Mouse (Mus musculus): ENCODE measurements around the gene Pan3. TPM values are rescaled to one million over a fixed set of nuclear protein-coding genes. Genes with fewer than 3 reads are reported as not detected.

The Pan3 gene
- polyA plus RNA-seq, 1 experiment from 2014 or later, result 88.9 TPM

GRCm38 (mm10) chr5:147564140-147564590 is 134.2 kb downstream of the Pan3 start:
- Histone ChIP-seq H3K27me3 (ENCODE audit: control insufficient read depth, insufficient read depth, low read length) (no peaks in the 10 kb centered on the region), H3K4me2 (replicated peaks; ENCODE audit: low read depth, low read length) (peak overlapping the region; percentile 40), H3K4me3 (ENCODE audit: low read length) (peak overlapping the region; percentile 10; the same call in 1 of the 2 replicates), H3K36me3 (ENCODE audit: control insufficient read depth, insufficient read depth, low read length) (no peaks in the 10 kb centered on the region), H3K27ac (ENCODE audit: low read depth, low read length) (no peak overlapping the region), H3K9ac (ENCODE audit: low read depth, low read length) (no peak overlapping the region), H3K4me1 (ENCODE audit: control insufficient read depth, insufficient read depth, low read length) (no peaks in the 10 kb centered on the region), H3K9me3 (ENCODE audit: control insufficient read depth, low read length) (no peaks in the 10 kb centered on the region)
- ATAC-seq (ENCODE audit: low FRiP score, low TSS enrichment), result peak; percentile 45
- WGBS, result 28% methylated on average over 16 of the region's 16 CpGs

DNA sequence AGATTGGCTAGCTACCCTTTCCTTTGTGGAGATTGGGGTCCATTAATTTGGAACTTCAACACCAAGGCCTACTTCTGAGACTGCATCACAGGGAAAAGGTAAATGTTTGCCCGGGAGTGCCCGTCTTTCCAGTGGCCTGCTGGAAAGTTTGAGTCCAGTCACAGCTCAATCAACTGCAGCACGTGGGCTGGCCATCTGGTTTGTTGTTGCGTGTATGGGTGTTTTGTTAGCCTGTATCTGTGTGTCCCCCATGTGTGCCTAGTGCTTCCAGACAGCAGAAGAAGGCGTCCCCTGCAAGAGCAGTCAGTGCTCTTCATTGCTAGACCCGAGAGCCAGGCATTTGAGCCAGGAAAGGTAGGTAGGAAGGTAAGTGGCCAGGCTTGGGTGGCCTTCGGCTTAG is 135.5 kb downstream of the Pan3 start:
- no peak overlapping the region for H3K4me2 ChIP-seq (replicated peaks; ENCODE audit: low read depth, low read length)
- H3K9me3 ChIP-seq (ENCODE audit: control insufficient read depth, low read length), result no peaks in the 10 kb centered on the region
- no peaks in the 10 kb centered on the region for H3K36me3 ChIP-seq (ENCODE audit: control insufficient read depth, insufficient read depth, low read length)
- no peak overlapping the region for H3K27ac ChIP-seq (ENCODE audit: low read depth, low read length)
- no peak overlapping the region for H3K4me3 ChIP-seq (ENCODE audit: low read length)
- H3K9ac ChIP-seq (ENCODE audit: low read depth, low read length), result no peak overlapping the region
- H3K4me1 ChIP-seq (ENCODE audit: control insufficient read depth, insufficient read depth, low read length), result no peaks in the 10 kb centered on the region
- WGBS, result 87% methylated on average over 7 of the region's 7 CpGs
- ATAC-seq (ENCODE audit: low FRiP score, low TSS enrichment), result no peak
- no peaks in the 10 kb centered on the region for H3K27me3 ChIP-seq (ENCODE audit: control insufficient read depth, insufficient read depth, low read length)

GRCm38 (mm10) chr5:147566335-147566734 is 136.4 kb downstream of the Pan3 start:
- no peak overlapping the region for H3K4me3 ChIP-seq (ENCODE audit: low read length)
- H3K4me1 ChIP-seq (ENCODE audit: control insufficient read depth, insufficient read depth, low read length), result no peaks in the 10 kb centered on the region
- WGBS, result 74% methylated on average over 7 of the region's 7 CpGs
- no peak for ATAC-seq (ENCODE audit: low FRiP score, low TSS enrichment)
- no peak overlapping the region for H3K9ac ChIP-seq (ENCODE audit: low read depth, low read length)
- H3K27me3 ChIP-seq (ENCODE audit: control insufficient read depth, insufficient read depth, low read length), result no peaks in the 10 kb centered on the region
- no peak overlapping the region for H3K27ac ChIP-seq (ENCODE audit: low read depth, low read length)
- no peaks in the 10 kb centered on the region for H3K9me3 ChIP-seq (ENCODE audit: control insufficient read depth, low read length)
- no peak overlapping the region for H3K4me2 ChIP-seq (replicated peaks; ENCODE audit: low read depth, low read length)
- no peaks in the 10 kb centered on the region for H3K36me3 ChIP-seq (ENCODE audit: control insufficient read depth, insufficient read depth, low read length)

DNA sequence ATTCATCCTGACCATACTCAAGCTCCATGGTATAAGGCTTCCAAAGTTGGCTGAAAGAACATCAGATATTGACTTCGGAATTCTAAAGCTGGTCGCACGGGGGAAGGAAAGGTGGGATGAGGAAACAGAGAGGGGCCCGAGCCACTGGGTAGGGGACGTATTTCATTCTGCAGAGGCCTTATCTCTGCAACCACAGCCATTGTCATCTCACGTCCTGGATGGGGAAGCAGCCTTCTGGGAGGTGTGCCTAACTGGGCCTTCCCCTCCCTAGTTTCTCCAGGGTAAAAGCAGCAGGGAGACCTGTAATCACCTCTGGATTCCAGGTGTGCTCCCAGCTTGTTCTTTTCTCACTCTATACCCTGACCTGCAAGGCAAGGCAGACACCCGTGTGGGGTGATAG is 142.7 kb downstream of the Pan3 start:
- H3K4me1 ChIP-seq (ENCODE audit: control insufficient read depth, insufficient read depth, low read length), result no peaks in the 10 kb centered on the region
- no peaks in the 10 kb centered on the region for H3K36me3 ChIP-seq (ENCODE audit: control insufficient read depth, insufficient read depth, low read length)
- H3K9ac ChIP-seq (ENCODE audit: low read depth, low read length), result no peak overlapping the region
- no peaks in the 10 kb centered on the region for H3K27me3 ChIP-seq (ENCODE audit: control insufficient read depth, insufficient read depth, low read length)
- H3K4me3 ChIP-seq (ENCODE audit: low read length), result no peak overlapping the region
- H3K27ac ChIP-seq (ENCODE audit: low read depth, low read length), result no peak overlapping the region
- no peak overlapping the region for H3K4me2 ChIP-seq (replicated peaks; ENCODE audit: low read depth, low read length)
- WGBS, result 90% methylated on average over 7 of the region's 7 CpGs
- no peak for ATAC-seq (ENCODE audit: low FRiP score, low TSS enrichment)
- no peaks in the 10 kb centered on the region for H3K9me3 ChIP-seq (ENCODE audit: control insufficient read depth, low read length)

DNA sequence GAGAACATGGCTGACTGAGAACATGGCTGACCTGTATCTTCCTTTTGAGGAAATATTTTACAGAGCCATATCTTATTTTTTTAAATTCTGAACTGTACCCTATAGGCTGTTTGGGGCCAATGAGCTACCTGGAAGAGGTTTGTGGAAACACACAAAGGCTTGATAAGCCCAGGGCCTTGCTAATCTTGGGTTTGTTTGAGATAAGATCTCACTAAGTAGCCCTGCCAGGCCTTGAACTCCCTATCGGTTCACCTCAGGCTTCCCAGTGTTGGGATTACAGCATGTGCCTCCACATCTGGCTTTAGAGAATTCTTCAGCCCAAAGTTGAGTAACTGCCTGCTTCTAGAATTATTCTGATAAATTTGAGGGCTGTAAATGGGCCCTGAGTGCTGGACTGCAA is 143.6 kb downstream of the Pan3 start:
- Histone ChIP-seq H3K27me3 (ENCODE audit: control insufficient read depth, insufficient read depth, low read length) (no peaks in the 10 kb centered on the region), H3K9me3 (ENCODE audit: control insufficient read depth, low read length) (no peaks in the 10 kb centered on the region), H3K4me3 (ENCODE audit: low read length) (no peak overlapping the region), H3K4me1 (ENCODE audit: control insufficient read depth, insufficient read depth, low read length) (no peaks in the 10 kb centered on the region), H3K36me3 (ENCODE audit: control insufficient read depth, insufficient read depth, low read length) (no peaks in the 10 kb centered on the region), H3K9ac (ENCODE audit: low read depth, low read length) (no peak overlapping the region), H3K27ac (ENCODE audit: low read depth, low read length) (no peak overlapping the region), H3K4me2 (replicated peaks; ENCODE audit: low read depth, low read length) (no peak overlapping the region)
- 87% methylated on average over 1 of the region's 1 CpGs for WGBS
- ATAC-seq (ENCODE audit: low FRiP score, low TSS enrichment), result no peak

DNA sequence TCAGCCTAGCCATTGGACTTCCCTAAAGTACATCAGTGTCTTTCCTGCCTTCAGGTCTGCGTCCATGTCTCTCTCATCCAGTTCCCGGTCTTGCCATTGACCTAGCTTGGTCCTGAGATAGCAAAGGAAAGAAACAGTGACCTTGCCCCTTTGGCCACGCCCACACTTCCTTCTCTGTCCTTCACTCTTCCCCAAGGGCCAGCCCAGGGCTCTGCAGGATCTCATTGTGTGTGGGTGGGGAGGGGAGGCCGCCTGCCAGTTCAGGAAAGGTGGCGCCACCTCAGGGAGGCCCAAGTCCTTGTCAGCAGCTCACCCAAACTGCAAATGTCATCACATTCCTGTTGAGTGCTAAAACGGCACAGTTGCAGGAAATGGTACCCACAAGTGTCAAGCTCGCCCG is 144.6 kb downstream of the Pan3 start:
- Histone ChIP-seq H3K4me3 (ENCODE audit: low read length) (no peak overlapping the region), H3K36me3 (ENCODE audit: control insufficient read depth, insufficient read depth, low read length) (no peaks in the 10 kb centered on the region), H3K27ac (ENCODE audit: low read depth, low read length) (no peak overlapping the region), H3K9me3 (ENCODE audit: control insufficient read depth, low read length) (no peaks in the 10 kb centered on the region), H3K4me1 (ENCODE audit: control insufficient read depth, insufficient read depth, low read length) (no peaks in the 10 kb centered on the region), H3K4me2 (replicated peaks; ENCODE audit: low read depth, low read length) (no peak overlapping the region), H3K9ac (ENCODE audit: low read depth, low read length) (no peak overlapping the region), H3K27me3 (ENCODE audit: control insufficient read depth, insufficient read depth, low read length) (no peaks in the 10 kb centered on the region)
- ATAC-seq (ENCODE audit: low FRiP score, low TSS enrichment), result 0 out of 2 replicates have a peak, but pooled peaks have one; percentile 43
- 61% methylated on average over 8 of the region's 8 CpGs for WGBS

DNA sequence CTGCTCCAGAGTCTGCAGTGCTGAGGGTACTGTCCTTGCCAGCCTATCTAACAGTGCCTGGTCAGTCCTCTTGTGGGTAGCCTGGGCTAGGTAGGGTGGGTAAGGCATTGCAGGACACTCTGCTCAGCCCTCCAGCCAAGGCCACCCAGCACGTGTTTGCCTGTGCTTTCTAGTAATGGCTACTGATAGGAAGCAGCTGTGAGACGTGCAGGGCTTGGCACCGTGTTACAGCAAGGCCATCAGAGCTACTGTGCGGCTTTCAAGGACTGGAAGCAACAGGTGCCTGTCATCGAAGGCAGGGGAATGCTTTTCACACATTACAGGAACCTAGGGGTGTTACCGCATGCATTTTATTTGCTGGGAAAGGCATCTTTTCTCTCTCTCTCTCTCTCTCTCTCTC is 147.0 kb downstream of the Pan3 start:
- 51% methylated on average over 6 of the region's 6 CpGs for WGBS
- Histone ChIP-seq H3K27me3 (ENCODE audit: control insufficient read depth, insufficient read depth, low read length) (no peaks in the 10 kb centered on the region), H3K9me3 (ENCODE audit: control insufficient read depth, low read length) (no peaks in the 10 kb centered on the region), H3K4me3 (ENCODE audit: low read length) (no peak overlapping the region), H3K36me3 (ENCODE audit: control insufficient read depth, insufficient read depth, low read length) (no peaks in the 10 kb centered on the region), H3K27ac (ENCODE audit: low read depth, low read length) (no peak overlapping the region), H3K4me2 (replicated peaks; ENCODE audit: low read depth, low read length) (no peak overlapping the region), H3K4me1 (ENCODE audit: control insufficient read depth, insufficient read depth, low read length) (no peaks in the 10 kb centered on the region), H3K9ac (ENCODE audit: low read depth, low read length) (no peak overlapping the region)
- no peak for ATAC-seq (ENCODE audit: low FRiP score, low TSS enrichment)

DNA sequence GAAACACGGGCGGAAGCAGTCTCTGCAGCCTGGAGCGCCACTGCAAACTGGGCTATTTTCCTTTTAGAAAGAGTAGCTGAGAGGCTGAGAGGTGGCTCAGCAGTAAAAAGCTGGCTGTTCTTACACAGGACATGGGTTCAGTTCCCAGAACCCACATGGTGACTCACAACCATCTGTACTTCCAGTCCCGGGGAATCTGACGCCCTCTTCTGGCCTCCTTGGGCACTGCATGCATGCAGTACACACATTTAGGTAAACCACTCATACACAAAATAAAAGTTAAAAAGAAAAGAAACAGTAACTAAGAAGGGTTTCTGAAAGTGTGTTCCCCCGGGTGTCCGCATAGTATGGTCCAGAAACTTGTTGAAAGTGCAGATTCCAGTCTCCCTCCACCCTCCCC is 149.2 kb downstream of the Pan3 start:
- Histone ChIP-seq H3K27me3 (ENCODE audit: control insufficient read depth, insufficient read depth, low read length) (no peaks in the 10 kb centered on the region), H3K36me3 (ENCODE audit: control insufficient read depth, insufficient read depth, low read length) (no peaks in the 10 kb centered on the region), H3K9me3 (ENCODE audit: control insufficient read depth, low read length) (no peaks in the 10 kb centered on the region), H3K9ac (ENCODE audit: low read depth, low read length) (no peak overlapping the region), H3K4me2 (replicated peaks; ENCODE audit: low read depth, low read length) (no peak overlapping the region), H3K4me1 (ENCODE audit: control insufficient read depth, insufficient read depth, low read length) (no peaks in the 10 kb centered on the region), H3K4me3 (ENCODE audit: low read length) (no peak overlapping the region), H3K27ac (ENCODE audit: low read depth, low read length) (no peak overlapping the region)
- ATAC-seq (ENCODE audit: low FRiP score, low TSS enrichment), result no peak
- 93% methylated on average over 7 of the region's 7 CpGs for WGBS

- H3K4me2 ChIP-seq (replicated peaks; ENCODE audit: low read depth, low read length), result no peak overlapping the region
- H3K4me1 ChIP-seq (ENCODE audit: control insufficient read depth, insufficient read depth, low read length), result no peaks in the 10 kb centered on the region
- H3K27me3 ChIP-seq (ENCODE audit: control insufficient read depth, insufficient read depth, low read length), result no peaks in the 10 kb centered on the region
- no peak for ATAC-seq (ENCODE audit: low FRiP score, low TSS enrichment)
- WGBS, result 84% methylated on average over 8 of the region's 8 CpGs
- no peak overlapping the region for H3K9ac ChIP-seq (ENCODE audit: low read depth, low read length)
- no peaks in the 10 kb centered on the region for H3K36me3 ChIP-seq (ENCODE audit: control insufficient read depth, insufficient read depth, low read length)
- no peak overlapping the region for H3K27ac ChIP-seq (ENCODE audit: low read depth, low read length)
- no peaks in the 10 kb centered on the region for H3K9me3 ChIP-seq (ENCODE audit: control insufficient read depth, low read length)
- no peak overlapping the region for H3K4me3 ChIP-seq (ENCODE audit: low read length)
Measured at GRCm38 (mm10) chr5:147579691-147580090, 149.7 kb downstream of the Pan3 start.

GRCm38 (mm10) chr5:147580181-147580580 is 150.2 kb downstream of the Pan3 start:
- H3K9ac ChIP-seq (ENCODE audit: low read depth, low read length), result no peak overlapping the region
- H3K4me2 ChIP-seq (replicated peaks; ENCODE audit: low read depth, low read length), result no peak overlapping the region
- H3K4me1 ChIP-seq (ENCODE audit: control insufficient read depth, insufficient read depth, low read length), result no peaks in the 10 kb centered on the region
- ATAC-seq (ENCODE audit: low FRiP score, low TSS enrichment), result no peak
- WGBS, result 79% methylated on average over 13 of the region's 13 CpGs
- no peak overlapping the region for H3K27ac ChIP-seq (ENCODE audit: low read depth, low read length)
- no peaks in the 10 kb centered on the region for H3K27me3 ChIP-seq (ENCODE audit: control insufficient read depth, insufficient read depth, low read length)
- H3K9me3 ChIP-seq (ENCODE audit: control insufficient read depth, low read length), result no peaks in the 10 kb centered on the region
- no peaks in the 10 kb centered on the region for H3K36me3 ChIP-seq (ENCODE audit: control insufficient read depth, insufficient read depth, low read length)
- no peak overlapping the region for H3K4me3 ChIP-seq (ENCODE audit: low read length)

Data from kidney, embryonic 14.5 days (tissue).